Mouse (Mus musculus): ENCODE measurements around the gene Etnk2.

DNA sequence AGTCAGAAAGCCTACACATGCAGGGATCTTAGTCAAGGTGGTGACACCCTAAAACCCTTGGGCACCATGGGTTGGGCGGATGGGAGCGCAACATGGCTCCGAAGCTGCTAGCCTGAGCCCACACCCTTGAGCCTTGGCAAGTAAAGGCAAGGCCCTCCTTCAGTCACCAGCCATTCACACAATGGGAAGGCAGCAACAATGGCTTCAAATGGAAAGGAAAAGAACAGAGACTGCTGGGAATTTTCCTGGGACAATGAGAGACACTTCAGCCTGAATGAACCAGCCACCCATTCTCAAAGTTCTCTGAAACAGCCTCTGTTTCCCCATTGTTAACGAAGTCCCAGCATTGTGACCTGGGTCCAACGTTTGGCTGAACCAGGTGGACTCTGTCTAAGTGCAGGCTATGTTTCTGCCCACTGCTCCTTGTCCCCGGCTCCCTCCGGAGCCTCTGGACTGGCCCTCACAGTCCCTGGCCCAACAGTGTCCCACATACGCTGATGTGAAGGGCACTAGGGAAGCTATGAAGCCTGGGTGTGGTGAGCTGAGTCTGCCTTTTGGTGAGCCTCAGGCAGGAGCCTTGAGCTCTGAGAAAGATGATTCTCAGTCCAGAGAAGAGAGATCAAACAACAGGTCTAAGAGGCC is 48.3 kb downstream of the Etnk2 start:
- TF ChIP-seq CTCF (IDR thresholded peaks at IDR 0.05; ENCODE audit: borderline replicate concordance, extremely low read depth, insufficient read depth, insufficient read length) (no peak), POLR2A (IDR thresholded peaks at IDR 0.05; ENCODE audit: borderline replicate concordance, extremely low read depth, insufficient read depth, insufficient read length, poor library complexity, severe bottlenecking) (no peak)

Data from brain, embryonic 14.5 days (tissue).